Mouse (Mus musculus): ENCODE measurements around the gene Lyzl4. TPM values are rescaled to one million over a fixed set of nuclear protein-coding genes. Genes with fewer than 3 reads are reported as not detected.

Gene Lyzl4
- polyA plus RNA-seq, 1 experiment from 2014 or later, result not detected

DNA sequence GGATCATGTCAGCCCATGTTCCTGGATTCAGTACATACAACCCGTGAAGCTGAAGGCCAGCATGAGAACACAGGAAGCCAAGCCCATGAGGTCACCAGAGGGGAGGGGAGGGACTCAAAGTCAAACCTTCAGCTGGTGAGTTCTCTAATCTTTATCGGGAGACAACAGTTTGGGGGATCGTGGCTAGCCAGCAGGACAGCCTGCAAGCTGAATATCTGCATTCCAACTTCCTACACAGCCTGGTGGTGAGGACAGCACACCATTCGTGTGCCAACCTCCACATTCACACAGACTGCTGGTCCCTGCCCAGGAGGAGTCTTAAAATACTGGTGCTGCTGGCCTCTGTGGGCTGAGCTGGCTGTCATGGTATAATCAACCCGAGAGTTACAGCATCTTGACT is 85.0 kb downstream of the Lyzl4 start:
- WGBS, result 45% methylated on average over 5 of the region's 5 CpGs
- Histone ChIP-seq H3K4me2 (replicated peaks; ENCODE audit: low read depth, low read length) (no peak overlapping the region), H3K4me1 (ENCODE audit: insufficient read depth, low read depth, low read length) (no peaks in the 10 kb centered on the region), H3K27me3 (replicated peaks; ENCODE audit: insufficient read depth, low read length) (no peaks in the 10 kb centered on the region), H3K4me3 (ENCODE audit: low read depth, low read length) (no peak overlapping the region), H3K36me3 (ENCODE audit: insufficient read depth, low read length) (no peaks in the 10 kb centered on the region), H3K27ac (ENCODE audit: low read length) (no peak overlapping the region), H3K9me3 (ENCODE audit: low read length) (no peaks in the 10 kb centered on the region), H3K9ac (replicated peaks; ENCODE audit: low read depth) (no peak overlapping the region)
- ATAC-seq (no peak), DNase-seq (ENCODE audit: low spot score) (no peak)
- TF ChIP-seq EP300 (IDR thresholded peaks at IDR 0.05) (no peak), CTCF (IDR thresholded peaks at IDR 0.05) (no peak)

DNA sequence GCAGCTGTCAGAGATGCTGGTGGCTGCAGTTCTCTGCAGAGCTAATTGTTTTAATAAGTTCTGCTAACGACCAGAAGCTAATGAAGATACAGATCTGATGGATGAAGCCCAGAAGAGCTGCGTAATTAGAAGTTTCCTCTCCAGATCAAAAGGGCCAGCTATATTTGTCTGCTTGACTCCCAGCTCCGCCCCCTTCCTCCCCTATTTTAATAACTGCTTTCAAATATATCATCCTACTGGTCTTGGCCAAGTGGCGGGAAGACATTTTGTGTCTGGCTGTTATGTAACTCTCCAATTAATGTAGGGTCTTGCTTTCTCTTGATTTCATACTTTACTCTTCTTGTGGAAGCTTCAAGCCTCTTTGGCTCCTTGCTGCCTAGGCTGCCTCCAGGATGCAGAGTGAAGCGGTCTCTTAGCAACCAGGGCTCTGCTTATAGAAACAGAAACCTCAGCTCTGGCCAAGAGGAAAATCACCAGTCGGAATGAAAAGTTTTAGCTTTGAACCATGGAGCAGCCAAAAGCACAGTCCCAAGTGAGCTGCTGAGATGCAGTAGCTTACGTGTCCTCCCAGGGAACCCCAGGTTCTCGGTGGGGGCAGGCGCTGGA is 86.4 kb downstream of the Lyzl4 start:
- Histone ChIP-seq H3K36me3 (ENCODE audit: insufficient read depth, low read length) (no peaks in the 10 kb centered on the region), H3K4me2 (replicated peaks; ENCODE audit: low read depth, low read length) (no peak overlapping the region), H3K27ac (ENCODE audit: low read length) (no peak overlapping the region), H3K27me3 (replicated peaks; ENCODE audit: insufficient read depth, low read length) (no peaks in the 10 kb centered on the region), H3K9ac (replicated peaks; ENCODE audit: low read depth) (no peak overlapping the region), H3K4me1 (ENCODE audit: insufficient read depth, low read depth, low read length) (no peaks in the 10 kb centered on the region), H3K4me3 (ENCODE audit: low read depth, low read length) (no peak overlapping the region), H3K9me3 (ENCODE audit: low read length) (no peaks in the 10 kb centered on the region)
- TF ChIP-seq CTCF (IDR thresholded peaks at IDR 0.05), result no peak
- TF ChIP-seq EP300 (IDR thresholded peaks at IDR 0.05), result no peak
- DNase-seq (ENCODE audit: low spot score), result peak; percentile 63
- 41% methylated on average over 9 of the region's 9 CpGs for WGBS
- ATAC-seq, result peak; percentile 50

DNA sequence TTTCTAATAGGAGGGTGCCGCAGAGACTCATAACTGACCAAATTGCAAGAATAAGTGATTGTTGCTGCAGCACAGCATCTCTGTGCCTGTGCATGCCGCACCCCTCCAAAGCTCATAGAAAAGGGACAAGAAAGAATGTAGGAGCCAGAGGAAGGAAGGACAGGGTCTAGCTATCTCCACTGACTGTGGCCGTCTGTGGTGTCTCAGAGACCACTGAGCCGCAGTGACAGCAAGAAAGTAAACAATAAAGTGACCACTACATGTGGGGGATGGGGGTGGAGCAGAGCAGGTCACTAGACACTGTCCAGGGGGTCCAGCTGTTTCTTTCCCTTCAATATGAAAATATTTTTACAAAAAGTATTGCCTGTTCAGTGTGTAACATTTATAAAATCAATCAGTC is 88.3 kb downstream of the Lyzl4 start:
- no peak for DNase-seq (ENCODE audit: low spot score)
- H3K36me3 ChIP-seq (ENCODE audit: insufficient read depth, low read length), result no peaks in the 10 kb centered on the region
- TF ChIP-seq CTCF (IDR thresholded peaks at IDR 0.05) (no peak), EP300 (IDR thresholded peaks at IDR 0.05) (no peak)
- H3K4me3 ChIP-seq (ENCODE audit: low read depth, low read length), result no peak overlapping the region
- H3K27me3 ChIP-seq (replicated peaks; ENCODE audit: insufficient read depth, low read length), result no peaks in the 10 kb centered on the region
- ATAC-seq, result no peak
- no peak overlapping the region for H3K4me2 ChIP-seq (replicated peaks; ENCODE audit: low read depth, low read length)
- H3K4me1 ChIP-seq (ENCODE audit: insufficient read depth, low read depth, low read length), result no peaks in the 10 kb centered on the region
- 43% methylated on average over 4 of the region's 4 CpGs for WGBS
- H3K9me3 ChIP-seq (ENCODE audit: low read length), result no peaks in the 10 kb centered on the region
- no peak overlapping the region for H3K27ac ChIP-seq (ENCODE audit: low read length)
- H3K9ac ChIP-seq (replicated peaks; ENCODE audit: low read depth), result no peak overlapping the region

DNA sequence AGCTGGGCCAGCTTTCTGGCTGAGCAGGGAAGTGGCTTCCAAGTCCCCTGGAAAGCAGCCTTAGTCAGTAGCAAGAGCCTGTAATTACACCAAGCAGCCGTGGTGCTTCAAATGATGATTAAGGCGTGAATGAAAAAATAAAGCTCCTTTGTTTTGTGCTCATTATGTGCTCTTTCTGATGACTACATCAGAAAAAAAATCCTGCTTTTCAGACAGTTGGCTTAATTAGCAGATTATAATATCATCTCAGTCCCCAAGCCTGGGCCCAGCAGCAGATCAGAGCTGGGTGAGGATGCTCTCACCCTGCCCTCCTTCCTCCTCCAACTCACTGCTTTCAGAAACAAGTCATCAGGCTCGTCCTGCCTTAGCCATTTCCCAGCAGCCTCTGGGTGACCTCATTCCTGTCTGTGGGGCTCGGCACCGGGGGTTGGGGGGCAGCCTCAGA is 91.5 kb downstream of the Lyzl4 start:
- no peak for ATAC-seq

DNA sequence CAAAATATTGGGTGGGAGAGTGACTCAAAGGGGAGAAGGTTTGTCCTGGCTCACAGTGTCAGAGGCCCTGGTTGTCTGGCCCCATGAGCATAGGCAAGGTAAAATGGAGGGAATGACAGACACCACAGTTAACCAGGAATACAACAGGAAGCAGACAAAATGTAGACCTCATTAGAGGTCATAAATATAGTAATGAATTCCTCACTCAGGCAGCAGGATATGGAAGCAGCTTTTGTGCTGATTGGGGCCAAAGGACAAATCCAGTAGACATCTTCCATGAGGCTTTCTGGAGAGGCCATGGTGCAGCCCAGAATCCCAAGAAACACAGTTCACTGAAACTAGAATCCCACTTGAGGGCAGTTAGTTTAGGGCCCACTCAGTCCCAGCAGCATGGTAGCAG is 92.5 kb downstream of the Lyzl4 start:
- Histone ChIP-seq H3K27me3 (replicated peaks; ENCODE audit: insufficient read depth, low read length) (no peaks in the 10 kb centered on the region), H3K27ac (ENCODE audit: low read length) (no peak overlapping the region), H3K4me1 (ENCODE audit: insufficient read depth, low read depth, low read length) (no peaks in the 10 kb centered on the region), H3K4me3 (ENCODE audit: low read depth, low read length) (no peak overlapping the region), H3K36me3 (ENCODE audit: insufficient read depth, low read length) (no peaks in the 10 kb centered on the region), H3K4me2 (replicated peaks; ENCODE audit: low read depth, low read length) (no peak overlapping the region), H3K9me3 (ENCODE audit: low read length) (no peaks in the 10 kb centered on the region), H3K9ac (replicated peaks; ENCODE audit: low read depth) (no peak overlapping the region)
- DNase-seq (ENCODE audit: low spot score) (no peak), ATAC-seq (no peak)
- TF ChIP-seq CTCF (IDR thresholded peaks at IDR 0.05) (no peak), EP300 (IDR thresholded peaks at IDR 0.05) (no peak)

More for the DNA sequence above, 91.5 kb downstream of the Lyzl4 start:
- no peak overlapping the region for H3K9ac ChIP-seq (replicated peaks; ENCODE audit: low read depth)
- H3K27ac ChIP-seq (ENCODE audit: low read length), result no peak overlapping the region
- no peaks in the 10 kb centered on the region for H3K9me3 ChIP-seq (ENCODE audit: low read length)
- H3K36me3 ChIP-seq (ENCODE audit: insufficient read depth, low read length), result no peaks in the 10 kb centered on the region
- H3K27me3 ChIP-seq (replicated peaks; ENCODE audit: insufficient read depth, low read length), result no peaks in the 10 kb centered on the region
- 64% methylated on average over 5 of the region's 5 CpGs for WGBS
- no peak overlapping the region for H3K4me3 ChIP-seq (ENCODE audit: low read depth, low read length)
- no peak for DNase-seq (ENCODE audit: low spot score)
- no peaks in the 10 kb centered on the region for H3K4me1 ChIP-seq (ENCODE audit: insufficient read depth, low read depth, low read length)
- no peak overlapping the region for H3K4me2 ChIP-seq (replicated peaks; ENCODE audit: low read depth, low read length)
- no peak for TF ChIP-seq EP300 (IDR thresholded peaks at IDR 0.05)

DNA sequence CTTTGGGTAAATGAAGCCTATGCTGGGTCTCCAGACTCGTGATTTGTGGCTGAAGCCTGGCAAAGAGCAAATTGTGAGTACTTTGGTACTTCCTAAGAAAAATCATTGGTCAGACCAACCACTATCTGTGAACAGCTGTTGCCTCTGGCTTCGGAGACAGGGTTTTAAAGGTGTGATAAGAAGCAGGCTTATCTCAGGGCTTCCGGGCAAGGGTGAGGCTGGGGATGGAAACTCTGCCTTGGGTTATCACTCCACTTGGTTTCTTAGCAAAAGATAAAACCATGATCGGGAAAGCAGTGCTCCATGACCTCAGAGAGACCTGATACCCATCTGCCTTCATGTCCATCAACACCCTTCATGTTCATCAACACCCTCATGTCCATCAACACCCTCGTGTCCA is 92.9 kb downstream of the Lyzl4 start:
- Histone ChIP-seq H3K9ac (replicated peaks; ENCODE audit: low read depth) (no peak overlapping the region), H3K27ac (ENCODE audit: low read length) (no peak overlapping the region), H3K4me3 (ENCODE audit: low read depth, low read length) (no peak overlapping the region), H3K9me3 (ENCODE audit: low read length) (no peaks in the 10 kb centered on the region), H3K4me1 (ENCODE audit: insufficient read depth, low read depth, low read length) (no peaks in the 10 kb centered on the region), H3K36me3 (ENCODE audit: insufficient read depth, low read length) (no peaks in the 10 kb centered on the region), H3K27me3 (replicated peaks; ENCODE audit: insufficient read depth, low read length) (no peaks in the 10 kb centered on the region), H3K4me2 (replicated peaks; ENCODE audit: low read depth, low read length) (no peak overlapping the region)
- no peak for TF ChIP-seq EP300 (IDR thresholded peaks at IDR 0.05)
- TF ChIP-seq CTCF (IDR thresholded peaks at IDR 0.05), result no peak
- WGBS, result 25% methylated on average over 5 of the region's 5 CpGs
- ATAC-seq (no peak), DNase-seq (ENCODE audit: low spot score) (no peak)

DNA sequence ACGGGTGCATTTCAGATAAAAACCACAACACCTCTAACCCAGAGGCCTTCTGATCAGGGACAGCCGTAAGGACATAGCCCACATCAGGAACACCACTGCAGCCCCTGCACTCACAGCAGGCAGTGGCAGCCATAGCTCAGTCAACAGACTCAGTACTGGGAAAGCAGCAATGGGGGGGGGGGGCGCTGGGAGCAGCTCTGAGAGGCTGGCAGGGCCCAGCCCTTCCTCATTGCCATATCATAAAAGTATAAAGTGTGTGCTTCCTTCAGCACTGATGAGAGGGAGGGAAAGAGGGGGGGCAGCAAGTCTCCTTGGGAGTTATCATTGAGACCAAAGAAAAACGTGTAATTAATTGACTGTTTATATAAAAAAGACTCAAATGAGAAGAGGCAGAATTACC is 94.5 kb downstream of the Lyzl4 start:
- ATAC-seq, result no peak
- H3K4me2 ChIP-seq (replicated peaks; ENCODE audit: low read depth, low read length), result no peak overlapping the region
- H3K9ac ChIP-seq (replicated peaks; ENCODE audit: low read depth), result no peak overlapping the region
- no peaks in the 10 kb centered on the region for H3K36me3 ChIP-seq (ENCODE audit: insufficient read depth, low read length)
- no peaks in the 10 kb centered on the region for H3K4me1 ChIP-seq (ENCODE audit: insufficient read depth, low read depth, low read length)
- no peak overlapping the region for H3K4me3 ChIP-seq (ENCODE audit: low read depth, low read length)
- no peak for DNase-seq (ENCODE audit: low spot score)
- TF ChIP-seq EP300 (IDR thresholded peaks at IDR 0.05), result no peak
- TF ChIP-seq CTCF (IDR thresholded peaks at IDR 0.05), result no peak
- H3K9me3 ChIP-seq (ENCODE audit: low read length), result no peaks in the 10 kb centered on the region
- H3K27ac ChIP-seq (ENCODE audit: low read length), result no peak overlapping the region
- H3K27me3 ChIP-seq (replicated peaks; ENCODE audit: insufficient read depth, low read length), result no peaks in the 10 kb centered on the region
- 50% methylated on average over 4 of the region's 4 CpGs for WGBS

All from lung, postnatal 0 days (tissue).